Mouse (Mus musculus) brown adipose tissue, adult 24 weeks (tissue): ENCODE data around the gene Hc. TPM values are rescaled to one million over a fixed set of nuclear protein-coding genes. Genes with fewer than 3 reads are reported as not detected.

Experiments used
- H3K27ac ChIP-seq: fragments of 200-500 bp; replicated peaks from 2 replicates; pipeline ENCODE4 v1.5.1; 2012; ENCODE audit warnings: low read depth, mild to moderate bottlenecking, low read length
- H3K4me1 ChIP-seq: fragments of 200-500 bp; 2 replicates; pipeline ENCODE4 v1.6.1; 2012; ENCODE audit warnings: low read length, mixed read lengths; ENCODE audit not compliant: control insufficient read depth, insufficient read depth, insufficient read length
- H3K4me3 ChIP-seq: fragments of 200-500 bp; 2 replicates; pipeline ENCODE4 v1.5.1; 2012; ENCODE audit warnings: low read depth, mild to moderate bottlenecking, low read length, moderate library complexity; ENCODE audit not compliant: insufficient read depth
- polyA plus RNA-seq: library from polyadenylated mRNA; stranded (reverse); fragments of >200 nt; gene quantifications from 2 replicates; pipeline ENCODE4 v1.2.4, GENCODE M21; 2012; ENCODE audit not compliant: missing spikeins, insufficient read depth, insufficient read length

The Hc gene
- polyA plus RNA-seq, 1 experiment, result not detected

GRCm38 (mm10) chr2:35069124-35069523 lies 7.9 kb upstream of the Hc start:
- H3K27ac ChIP-seq, result no peak overlapping the region
- H3K4me3 ChIP-seq, result no peak overlapping the region
- H3K4me1 ChIP-seq, result no peaks in the 10 kb centered on the region

GRCm38 (mm10) chr2:35067117-35067516 lies 5.9 kb upstream of the Hc start:
- no peak overlapping the region for H3K4me3 ChIP-seq
- H3K27ac ChIP-seq, result no peak overlapping the region
- H3K4me1 ChIP-seq, result no peaks in the 10 kb centered on the region

GRCm38 (mm10) chr2:35066525-35067082 lies 5.4 kb upstream of the Hc start:
- Histone ChIP-seq H3K4me3 (no peak overlapping the region), H3K4me1 (no peaks in the 10 kb centered on the region), H3K27ac (no peak overlapping the region)

GRCm38 (mm10) chr2:35063333-35064030 lies 2.2 kb upstream of the Hc start:
- H3K4me1 ChIP-seq, result no peaks in the 10 kb centered on the region
- no peak overlapping the region for H3K27ac ChIP-seq
- H3K4me3 ChIP-seq, result no peak overlapping the region

- no peaks in the 10 kb centered on the region for H3K4me1 ChIP-seq
- H3K4me3 ChIP-seq, result no peak overlapping the region
- no peak overlapping the region for H3K27ac ChIP-seq
Observed at GRCm38 (mm10) chr2:35060897-35061296, 341 bp downstream of the Hc start.

GRCm38 (mm10) chr2:35060256-35060655 lies 982 bp downstream of the Hc start:
- Histone ChIP-seq H3K4me1 (no peaks in the 10 kb centered on the region), H3K27ac (no peak overlapping the region), H3K4me3 (no peak overlapping the region)

- H3K27ac ChIP-seq, result no peak overlapping the region
- H3K4me1 ChIP-seq, result no peaks in the 10 kb centered on the region
- H3K4me3 ChIP-seq, result no peak overlapping the region
Observed at GRCm38 (mm10) chr2:35058325-35058724, 2.9 kb downstream of the Hc start.

- Histone ChIP-seq H3K4me1 (no peaks in the 10 kb centered on the region), H3K27ac (no peak overlapping the region), H3K4me3 (no peak overlapping the region)
Observed at GRCm38 (mm10) chr2:35057243-35057642, 4.0 kb downstream of the Hc start.

- Histone ChIP-seq H3K4me1 (no peaks in the 10 kb centered on the region), H3K27ac (no peak overlapping the region), H3K4me3 (no peak overlapping the region)
Observed at GRCm38 (mm10) chr2:35048851-35049250, 12.4 kb downstream of the Hc start.

GRCm38 (mm10) chr2:35044956-35045355 lies 16.3 kb downstream of the Hc start:
- H3K4me3 ChIP-seq, result no peak overlapping the region
- H3K27ac ChIP-seq, result no peak overlapping the region

GRCm38 (mm10) chr2:35038580-35039375 lies 22.5 kb downstream of the Hc start:
- no peaks in the 10 kb centered on the region for H3K4me1 ChIP-seq
- H3K27ac ChIP-seq, result no peak overlapping the region
- no peak overlapping the region for H3K4me3 ChIP-seq

More at GRCm38 (mm10) chr2:35044956-35045355, 16.3 kb downstream of the Hc start:
- H3K4me1 ChIP-seq, result no peaks in the 10 kb centered on the region

- no peak overlapping the region for H3K27ac ChIP-seq
- H3K4me1 ChIP-seq, result no peaks in the 10 kb centered on the region
- H3K4me3 ChIP-seq, result no peak overlapping the region
Observed at GRCm38 (mm10) chr2:35024646-35025154, 36.5 kb downstream of the Hc start.

- Histone ChIP-seq H3K4me1 (no peaks in the 10 kb centered on the region), H3K4me3 (no peak overlapping the region), H3K27ac (no peak overlapping the region)
Observed at GRCm38 (mm10) chr2:35021806-35022205, 39.4 kb downstream of the Hc start.

- H3K4me3 ChIP-seq, result no peak overlapping the region
- no peak overlapping the region for H3K27ac ChIP-seq
- no peaks in the 10 kb centered on the region; the same call in 1 of the 2 replicates for H3K4me1 ChIP-seq
Observed at GRCm38 (mm10) chr2:35015861-35016260, 45.4 kb downstream of the Hc start.

- Histone ChIP-seq H3K27ac (no peak overlapping the region), H3K4me1 (no peaks in the 10 kb centered on the region; the same call in 1 of the 2 replicates), H3K4me3 (no peak overlapping the region)
Observed at GRCm38 (mm10) chr2:35011649-35012048, 49.6 kb downstream of the Hc start.
